In genomic region chr1:185736773-185737172, GRCm38 (mm10) we compare ENCODE assay signal across 21 mouse cellular contexts.
"Had no signal": no experiment of that assay in that cellular context is flagged by ENCODE, and none has a peak within 500 bp of the region (broad histone marks: within the 10 kb centered on the region; RNA-seq: fewer than 3 reads in every experiment).

No protein-coding gene starts in this region.

- H3K9me3 ChIP-seq: limb, embryonic 12.5 days; limb, embryonic 15.5 days; midbrain, embryonic 12.5 days; midbrain, embryonic 15.5 days; neural tube, embryonic 13.5 days had no signal

- DNase-seq: kidney, postnatal 25 days; layer of hippocampus, postnatal 36 days; left cerebral cortex, postnatal 4 days; liver, postnatal 0 days; lung, embryonic 14.5 days; retina, postnatal 1 day; thymus, adult 2 months; thymus, postnatal 14 days; thymus, postnatal 4 days had no signal

- H3K27ac ChIP-seq: kidney, postnatal 0 days; layer of hippocampus, adult 2 months; limb, embryonic 12.5 days; limb, embryonic 15.5 days; liver, embryonic 14.5 days; macrophage; midbrain, embryonic 12.5 days; midbrain, embryonic 15.5 days; neural tube, embryonic 13.5 days; stomach, postnatal 0 days had no signal

- H3K36me3 ChIP-seq: limb, embryonic 12.5 days; limb, embryonic 15.5 days; midbrain, embryonic 12.5 days; midbrain, embryonic 15.5 days; neural tube, embryonic 13.5 days had no signal

- ATAC-seq: liver, postnatal 0 days; lung, postnatal 0 days; midbrain, embryonic 15.5 days had no signal

- H3K27me3 ChIP-seq: limb, embryonic 12.5 days; limb, embryonic 15.5 days; midbrain, embryonic 12.5 days; midbrain, embryonic 15.5 days; neural tube, embryonic 13.5 days had no signal

- H3K4me3 ChIP-seq: layer of hippocampus, adult 2 months; limb, embryonic 12.5 days; limb, embryonic 15.5 days; midbrain, embryonic 12.5 days; midbrain, embryonic 15.5 days; myocyte; neural tube, embryonic 13.5 days had no signal

- H3K9ac ChIP-seq: limb, embryonic 12.5 days; limb, embryonic 15.5 days; liver, embryonic 14.5 days; liver, postnatal 0 days; lung, embryonic 14.5 days; midbrain, embryonic 12.5 days; midbrain, embryonic 15.5 days; neural tube, embryonic 13.5 days had no signal
